ENCODE assay signal across 15 mouse cellular contexts in the genomic region with DNA sequence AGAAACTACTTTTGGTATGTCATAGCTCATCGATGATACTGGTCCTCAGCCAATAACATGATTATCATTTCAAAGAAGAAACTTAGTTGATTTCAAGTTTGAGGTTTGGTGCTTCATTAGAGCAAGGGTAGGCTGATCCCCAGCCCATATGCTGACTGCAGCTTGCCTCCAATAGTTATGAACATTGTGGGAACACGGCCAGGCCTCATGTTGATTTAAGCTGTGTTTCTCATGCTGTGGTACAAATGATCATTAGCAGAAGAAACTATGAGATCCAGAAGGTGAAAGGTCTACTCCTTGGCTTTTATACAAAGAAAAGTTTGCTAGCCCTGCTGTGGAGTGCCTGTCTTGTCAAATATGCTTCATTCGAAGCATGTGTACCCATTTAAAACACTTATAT. TPM values are rescaled to one million over a fixed set of nuclear protein-coding genes. Genes with fewer than 3 reads are reported as not detected.
DNase-seq lines count a peak whose midpoint lies in the region; ATAC-seq lines count a peak whose summit lies in the region.
"Had no signal": no experiment of that assay in that cellular context is flagged by ENCODE, and none has a peak within 500 bp of the region (broad histone marks: within the 10 kb centered on the region; RNA-seq: fewer than 3 reads in every experiment).

No protein-coding gene starts in this region.

- DNase-seq in cerebellum, adult 11 months = peak; percentile 25
- DNase-seq in cerebellum, postnatal 4 days (ENCODE audit: low spot score in 2 of 2) = no peak
- DNase-seq in liver, embryonic 13.5 days = no peak
- DNase-seq in liver, embryonic 11.5 days (ENCODE audit: low spot score) = no peak
- DNase-seq in layer of hippocampus, adult 18-20 months (ENCODE audit: low spot score in 2 of 2) = peak; percentile 44 to 84
- no peak for DNase-seq in gastrocnemius, adult 8-10 months (ENCODE audit: low spot score in 2 of 2)
- DNase-seq: gastrocnemius, postnatal 25 days had no signal

- no peaks in the 10 kb centered on the region for H3K27me3 ChIP-seq in liver, embryonic 13.5 days
- no peaks in the 10 kb centered on the region for H3K27me3 ChIP-seq in liver, embryonic 11.5 days (replicated peaks; ENCODE audit: control insufficient read depth, insufficient read depth, low read length)
- no peaks in the 10 kb centered on the region for H3K27me3 ChIP-seq in stomach, embryonic 16.5 days (ENCODE audit: control insufficient read depth, insufficient read depth, low read length)
- H3K27me3 ChIP-seq: forebrain, embryonic 13.5 days; heart, embryonic 13.5 days; hindbrain, embryonic 15.5 days had no signal

- H3K36me3 ChIP-seq in liver, embryonic 13.5 days = peaks cover 5% of the 10 kb centered on the region; the same call in 1 of the 2 replicates
- H3K36me3 ChIP-seq in liver, embryonic 11.5 days (ENCODE audit: control insufficient read depth, insufficient read depth, low read length) = no peaks in the 10 kb centered on the region
- H3K36me3 ChIP-seq in stomach, embryonic 16.5 days (ENCODE audit: control insufficient read depth, insufficient read depth, low read length) = no peaks in the 10 kb centered on the region; the same call in none of the 2 replicates

- H3K4me1 ChIP-seq in liver, embryonic 13.5 days (replicated peaks) = peaks cover 50% of the 10 kb centered on the region
- peaks cover 15% of the 10 kb centered on the region for H3K4me1 ChIP-seq in liver, embryonic 11.5 days (replicated peaks; ENCODE audit: control insufficient read depth, insufficient read depth, low read length)
- H3K4me1 ChIP-seq in stomach, embryonic 16.5 days (ENCODE audit: control insufficient read depth, insufficient read depth, low read length) = peaks cover 9% of the 10 kb centered on the region; the same call in 1 of the 2 replicates
- H3K4me1 ChIP-seq: forebrain, embryonic 13.5 days; hindbrain, embryonic 15.5 days had no signal

- no peak overlapping the region for H3K4me3 ChIP-seq in liver, embryonic 13.5 days (replicated peaks)
- no peak overlapping the region for H3K4me3 ChIP-seq in liver, embryonic 11.5 days (ENCODE audit: low read depth, low read length)
- no peak overlapping the region for H3K4me3 ChIP-seq in stomach, embryonic 16.5 days (replicated peaks; ENCODE audit: low read length)
- H3K4me3 ChIP-seq: forebrain, embryonic 13.5 days; heart, embryonic 13.5 days; hindbrain, embryonic 15.5 days; myocyte had no signal

- no peak overlapping the region for H3K9ac ChIP-seq in liver, embryonic 13.5 days
- H3K9ac ChIP-seq in liver, embryonic 11.5 days (ENCODE audit: low read depth, low read length) = no peak overlapping the region
- no peak overlapping the region for H3K9ac ChIP-seq in stomach, embryonic 16.5 days (ENCODE audit: low read length)
- H3K9ac ChIP-seq: forebrain, embryonic 13.5 days; heart, embryonic 13.5 days; hindbrain, embryonic 15.5 days had no signal

- WGBS in liver, embryonic 13.5 days (ENCODE audit: insufficient replicate concordance) = 71% methylated on average over 3 of the region's 3 CpGs
- 84% methylated on average over 3 of the region's 3 CpGs for WGBS in liver, embryonic 11.5 days
- WGBS in stomach, embryonic 16.5 days = 56% methylated on average over 3 of the region's 3 CpGs

- peak overlapping the region; percentile 62 for H3K27ac ChIP-seq in liver, embryonic 13.5 days
- H3K27ac ChIP-seq in liver, embryonic 11.5 days (ENCODE audit: low read depth, low read length) = no peak overlapping the region
- H3K27ac ChIP-seq in stomach, embryonic 16.5 days (ENCODE audit: low read length) = peak overlapping the region; percentile 28; the same call in 1 of the 2 replicates
- H3K27ac ChIP-seq: forebrain, embryonic 13.5 days; heart, embryonic 13.5 days; hindbrain, embryonic 15.5 days; kidney, postnatal 0 days; macrophage had no signal

- no peaks in the 10 kb centered on the region for H3K9me3 ChIP-seq in liver, embryonic 13.5 days (replicated peaks)
- H3K9me3 ChIP-seq in liver, embryonic 11.5 days (ENCODE audit: control insufficient read depth, low read length) = no peaks in the 10 kb centered on the region
- H3K9me3 ChIP-seq in stomach, embryonic 16.5 days (replicated peaks; ENCODE audit: control insufficient read depth, low read length) = no peaks in the 10 kb centered on the region
- H3K9me3 ChIP-seq: forebrain, embryonic 13.5 days; heart, embryonic 13.5 days; hindbrain, embryonic 15.5 days had no signal

- ATAC-seq in liver, embryonic 13.5 days (ENCODE audit: low read depth) = no peak
- no peak for ATAC-seq in liver, embryonic 11.5 days (replicated peaks; ENCODE audit: low FRiP score)
- peak; percentile 41; the same call in 1 of the 2 replicates for ATAC-seq in stomach, embryonic 16.5 days (ENCODE audit: insufficient read depth, low FRiP score)
- no peak for ATAC-seq in monocyte, adult 5-6 weeks (replicated peaks; ENCODE audit: insufficient number of reproducible peaks, low FRiP score, low TSS enrichment, poor library complexity, severe bottlenecking)
- ATAC-seq: forebrain, embryonic 13.5 days had no signal

- H3K4me2 ChIP-seq in liver, embryonic 13.5 days = no peak overlapping the region
- no peak overlapping the region for H3K4me2 ChIP-seq in liver, embryonic 11.5 days
- H3K4me2 ChIP-seq in stomach, embryonic 16.5 days (ENCODE audit: low read depth, low read length) = no peak overlapping the region
- H3K4me2 ChIP-seq: forebrain, embryonic 13.5 days; heart, embryonic 13.5 days; hindbrain, embryonic 15.5 days had no signal

RNA-seq across cellular contexts. Expression of gene Ccdc34, which starts 12.5 kb away (rescaled TPM):
- 26.2 and 34.1 TPM in 2 replicates for polyA plus RNA-seq in liver, embryonic 13.5 days (2015; fragmentation: Nextera tagmentation; extraction: Ambion mirVana)
- polyA plus RNA-seq in liver, embryonic 11.5 days (2014; fragmentation: Nextera tagmentation; extraction: Ambion mirVana) = 34.4 and 42.5 TPM in 2 replicates
- 10 to 100 TPM; 14.1 to 15.3 TPM for total RNA-seq in layer of hippocampus, adult 18-20 months (2021)
- 32.9 and 37.0 TPM in 2 replicates for polyA plus RNA-seq in stomach, embryonic 16.5 days (2015; fragmentation: Nextera tagmentation; extraction: Ambion mirVana)
- 1 to 10 TPM; 1.9 to 2.8 (median 2.4) TPM for total RNA-seq in gastrocnemius, adult 8-10 months (2022)
- 0.64 to 9.9 TPM (median 4.9 TPM) in 3 replicates for total RNA-seq in monocyte, adult 5-6 weeks (2017)

Comparison
In these comparisons a context has a peak if more than half of its experiments do, and no peak if none do; other contexts are left out.
1. DNase-seq: peak in cerebellum, adult 11 months (single experiment) and layer of hippocampus, adult 18-20 months (2 of 2); none in cerebellum, postnatal 4 days (0 of 2), liver, embryonic 13.5 days (single experiment), liver, embryonic 11.5 days (single experiment) and gastrocnemius, adult 8-10 months (0 of 2).